Mouse (Mus musculus) forebrain, embryonic 10.5 days (tissue): Measurements from ENCODE around the gene Ift81. TPM values are rescaled to one million over a fixed set of nuclear protein-coding genes. Genes with fewer than 3 reads are reported as not detected.

Experiments used
- DNase-seq: peaks from one replicate; pipeline ENCODE4 v3.0.0-alpha.2; 2017; ENCODE audit warnings: low spot score; ENCODE audit errors: extremely low spot score
- H3K27ac ChIP-seq: fragments of 300-500 bp; sonication (generic); 2 replicates; pipeline ENCODE4 v1.5.1; 2016; ENCODE audit warnings: mild to moderate bottlenecking
- H3K27me3 ChIP-seq: fragments of 300-500 bp; sonication (generic); 2 replicates; pipeline ENCODE4 v1.6.1; 2016; ENCODE audit warnings: mild to moderate bottlenecking; ENCODE audit not compliant: poor library complexity, severe bottlenecking
- H3K36me3 ChIP-seq: fragments of 300-500 bp; sonication (generic); replicated peaks from 2 replicates; pipeline ENCODE4 v1.6.1; 2016; ENCODE audit warnings: mild to moderate bottlenecking, moderate library complexity
- H3K4me1 ChIP-seq: fragments of 300-500 bp; sonication (generic); 2 replicates; pipeline ENCODE4 v1.6.1; 2016
- H3K4me3 ChIP-seq: fragments of 300-500 bp; sonication (generic); 2 replicates; pipeline ENCODE4 v1.5.1; 2016; ENCODE audit warnings: mild to moderate bottlenecking, moderate library complexity
- H3K9me3 ChIP-seq: fragments of 300-500 bp; sonication (generic); 2 replicates; pipeline ENCODE4 v1.6.1; 2016; ENCODE audit warnings: mild to moderate bottlenecking, moderate library complexity
- WGBS: fragments of 180-500 bp; shearing (Covaris S2); methylation state at CpG from one replicate; pipeline ENCODE4 v1.1.7; 2016; 5-methylcytosine and 5-hydroxymethylcytosine counted together
- polyA plus RNA-seq: library from polyadenylated mRNA; unstranded; fragments of >200 nt; fragmentation: Nextera tagmentation; extraction: Ambion mirVana; gene quantifications from 2 replicates; pipeline ENCODE4 v1.2.1, GENCODE M21; 2016

Ift81 gene
- polyA plus RNA-seq, 1 experiment from 2014 or later: 45.8 TPM

- 86% methylated on average over 8 of the region's 8 CpGs for WGBS
- Histone ChIP-seq H3K9me3 (no peaks in the 10 kb centered on the region), H3K4me1 (no peaks in the 10 kb centered on the region), H3K27me3 (no peaks in the 10 kb centered on the region), H3K4me3 (no peak overlapping the region), H3K36me3 (peaks cover 80% of the 10 kb centered on the region), H3K27ac (no peak overlapping the region)
- DNase-seq: no peak
These were observed 47.7 kb downstream of the Ift81 start for GRCm38 (mm10) chr5:122566626-122567025.

- H3K4me3 ChIP-seq: no peak overlapping the region
- no peaks in the 10 kb centered on the region for H3K4me1 ChIP-seq
- H3K36me3 ChIP-seq: peaks cover 85% of the 10 kb centered on the region
- WGBS: 92% methylated on average over 8 of the region's 8 CpGs
- H3K27ac ChIP-seq: no peak overlapping the region
- no peaks in the 10 kb centered on the region for H3K9me3 ChIP-seq
- H3K27me3 ChIP-seq: no peaks in the 10 kb centered on the region
- DNase-seq: no peak
These were observed 53.7 kb downstream of the Ift81 start for GRCm38 (mm10) chr5:122560654-122561053.

- Histone ChIP-seq H3K9me3 (no peaks in the 10 kb centered on the region), H3K4me1 (no peaks in the 10 kb centered on the region), H3K27ac (no peak overlapping the region), H3K36me3 (peaks cover 73% of the 10 kb centered on the region), H3K27me3 (no peaks in the 10 kb centered on the region), H3K4me3 (no peak overlapping the region)
- WGBS: 94% methylated on average over 10 of the region's 10 CpGs
- no peak for DNase-seq
These were observed 56.2 kb downstream of the Ift81 start for GRCm38 (mm10) chr5:122558127-122558526.

DNA sequence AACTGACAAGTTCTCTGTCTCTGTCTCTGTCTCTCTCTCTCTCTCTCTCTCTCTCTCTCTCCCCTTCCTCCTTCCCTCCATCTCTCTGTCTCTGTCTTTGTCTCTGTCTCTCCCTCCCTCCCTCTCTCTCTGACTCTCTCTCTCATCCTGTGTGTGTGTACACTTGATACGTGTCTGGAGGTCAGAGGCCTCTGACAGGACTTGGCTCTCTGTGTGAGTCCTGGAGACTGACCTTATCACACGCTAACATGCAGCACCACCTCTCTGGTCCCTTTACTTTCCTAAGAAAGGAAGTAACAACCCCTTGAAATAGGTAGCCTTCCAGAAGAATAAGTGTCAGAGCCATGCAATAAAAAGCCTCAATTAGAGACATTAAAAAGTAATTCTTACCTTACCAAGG is 59.2 kb downstream of the Ift81 start:
- Histone ChIP-seq H3K4me3 (no peak overlapping the region), H3K27ac (no peak overlapping the region), H3K27me3 (no peaks in the 10 kb centered on the region), H3K4me1 (no peaks in the 10 kb centered on the region), H3K36me3 (peaks cover 60% of the 10 kb centered on the region), H3K9me3 (no peaks in the 10 kb centered on the region)
- WGBS: 85% methylated on average over 2 of the region's 2 CpGs
- no peak for DNase-seq

GRCm38 (mm10) chr5:122552638-122553037 is 61.7 kb downstream of the Ift81 start:
- WGBS: 89% methylated on average over 9 of the region's 9 CpGs
- DNase-seq: no peak
- Histone ChIP-seq H3K27me3 (no peaks in the 10 kb centered on the region), H3K4me1 (peaks cover 10% of the 10 kb centered on the region), H3K36me3 (peaks cover 42% of the 10 kb centered on the region), H3K4me3 (no peak overlapping the region), H3K27ac (no peak overlapping the region), H3K9me3 (no peaks in the 10 kb centered on the region)

DNA sequence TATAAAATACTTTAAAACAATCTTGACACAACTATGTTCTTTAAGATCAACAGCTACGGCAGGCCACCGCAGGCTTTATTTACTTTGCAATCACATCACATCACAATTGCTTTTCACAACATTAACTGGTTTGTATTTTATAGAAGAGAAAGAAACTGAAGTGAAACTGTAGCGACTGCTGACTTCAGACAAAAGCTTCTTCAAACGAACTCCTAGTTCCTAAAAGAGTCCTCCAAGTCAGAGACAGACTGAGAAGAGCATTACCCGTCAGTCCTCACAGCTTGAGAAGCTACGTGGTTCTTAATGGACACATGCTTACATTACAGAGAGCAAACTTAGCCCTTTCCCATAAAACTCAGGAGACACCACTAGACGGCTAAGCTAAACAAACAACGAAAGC is 63.9 kb downstream of the Ift81 start:
- no peak for DNase-seq
- WGBS: 85% methylated on average over 8 of the region's 8 CpGs
- peaks cover 10% of the 10 kb centered on the region for H3K4me1 ChIP-seq
- no peaks in the 10 kb centered on the region for H3K9me3 ChIP-seq
- no peaks in the 10 kb centered on the region for H3K27me3 ChIP-seq
- H3K36me3 ChIP-seq: peaks cover 33% of the 10 kb centered on the region
- H3K4me3 ChIP-seq: no peak overlapping the region
- no peak overlapping the region for H3K27ac ChIP-seq

- no peak overlapping the region for H3K27ac ChIP-seq
- DNase-seq: no peak
- no peaks in the 10 kb centered on the region for H3K9me3 ChIP-seq
- H3K4me1 ChIP-seq: peaks cover 10% of the 10 kb centered on the region
- peaks cover 34% of the 10 kb centered on the region for H3K36me3 ChIP-seq
- no peaks in the 10 kb centered on the region for H3K27me3 ChIP-seq
- WGBS: 86% methylated on average over 6 of the region's 6 CpGs
- no peak overlapping the region for H3K4me3 ChIP-seq
These were observed 65.6 kb downstream of the Ift81 start for GRCm38 (mm10) chr5:122548671-122549070.

DNA sequence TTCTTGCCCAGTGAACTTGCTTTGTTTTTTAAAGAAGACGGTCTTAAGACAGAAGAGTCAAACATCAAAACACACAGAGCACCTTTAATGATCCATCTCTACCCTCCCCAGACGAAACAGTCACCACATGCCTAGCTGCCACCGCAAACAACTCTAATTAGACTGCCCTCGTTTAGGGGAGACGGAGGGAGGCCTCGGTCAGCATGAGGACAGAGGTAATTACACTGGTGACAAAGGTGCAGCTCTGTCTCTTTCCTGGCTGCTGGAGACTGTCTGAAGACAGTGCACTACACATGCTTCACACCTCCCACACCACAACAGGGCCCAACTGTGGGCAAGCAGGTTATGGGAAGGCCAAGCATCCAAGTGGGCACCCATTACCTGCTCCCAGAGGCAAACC is 66.5 kb downstream of the Ift81 start:
- H3K9me3 ChIP-seq: no peaks in the 10 kb centered on the region
- no peak overlapping the region for H3K27ac ChIP-seq
- DNase-seq: no peak
- peaks cover 31% of the 10 kb centered on the region for H3K36me3 ChIP-seq
- H3K4me1 ChIP-seq: peaks cover 10% of the 10 kb centered on the region
- H3K27me3 ChIP-seq: no peaks in the 10 kb centered on the region
- no peak overlapping the region for H3K4me3 ChIP-seq
- 53% methylated on average over 6 of the region's 6 CpGs for WGBS

DNA sequence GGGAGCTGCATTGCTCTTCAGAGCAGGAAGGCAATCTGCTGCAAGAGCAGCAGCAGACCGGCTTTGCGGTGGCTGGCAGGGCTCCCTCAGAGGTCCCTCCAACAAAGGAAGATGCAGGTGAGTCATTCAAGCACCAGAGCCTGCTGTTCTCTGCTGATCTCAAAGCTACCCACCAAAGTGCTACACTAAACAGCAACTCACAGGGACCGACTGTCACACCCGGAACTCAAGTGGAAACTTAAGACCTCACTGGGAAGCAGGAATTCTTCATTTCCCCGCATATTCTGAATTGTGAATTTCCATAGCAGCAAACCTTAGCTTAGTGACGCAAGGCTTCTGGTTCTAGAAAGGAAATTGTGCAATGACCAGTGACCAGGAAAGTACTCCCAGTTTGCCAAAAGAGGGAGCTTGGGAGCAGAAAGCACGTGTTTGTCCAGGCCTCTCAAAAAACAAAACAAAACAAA is 67.0 kb downstream of the Ift81 start:
- no peak for DNase-seq

GRCm38 (mm10) chr5:122543392-122543791 is 70.9 kb downstream of the Ift81 start:
- 92% methylated on average over 6 of the region's 6 CpGs for WGBS
- DNase-seq: no peak
- H3K27me3 ChIP-seq: no peaks in the 10 kb centered on the region
- no peaks in the 10 kb centered on the region for H3K9me3 ChIP-seq
- H3K4me3 ChIP-seq: no peak overlapping the region
- no peak overlapping the region for H3K27ac ChIP-seq
- H3K36me3 ChIP-seq: peaks cover 41% of the 10 kb centered on the region
- H3K4me1 ChIP-seq: peaks cover 5% of the 10 kb centered on the region

More for the DNA sequence above, 67.0 kb downstream of the Ift81 start:
- H3K27me3 ChIP-seq: no peaks in the 10 kb centered on the region
- H3K4me3 ChIP-seq: no peak overlapping the region
- H3K4me1 ChIP-seq: peaks cover 10% of the 10 kb centered on the region
- no peak overlapping the region for H3K27ac ChIP-seq
- no peaks in the 10 kb centered on the region for H3K9me3 ChIP-seq
- peaks cover 30% of the 10 kb centered on the region for H3K36me3 ChIP-seq
- 75% methylated on average over 7 of the region's 7 CpGs for WGBS

DNA sequence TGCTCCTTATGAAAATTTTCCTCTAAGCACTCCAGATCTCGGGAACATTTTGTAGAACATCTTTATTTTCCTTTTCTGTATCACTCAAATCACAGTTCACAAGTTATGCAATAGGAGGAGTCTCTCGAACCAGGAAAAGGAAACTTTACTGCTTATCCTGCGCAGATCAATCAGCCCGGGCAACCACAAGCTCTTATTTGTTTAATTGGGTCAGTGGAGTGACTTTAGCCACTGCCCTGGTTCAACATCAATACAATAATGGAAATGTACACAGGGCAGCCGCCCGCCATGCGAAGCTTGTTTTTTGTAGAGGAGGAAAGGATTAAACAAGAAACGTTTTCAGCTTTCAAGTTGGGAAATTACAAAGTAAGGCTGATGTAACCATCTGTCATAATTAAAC is 72.4 kb downstream of the Ift81 start:
- no peak overlapping the region for H3K4me3 ChIP-seq
- H3K27ac ChIP-seq: no peak overlapping the region
- no peak for DNase-seq
- no peaks in the 10 kb centered on the region for H3K27me3 ChIP-seq
- H3K9me3 ChIP-seq: no peaks in the 10 kb centered on the region
- H3K36me3 ChIP-seq: peaks cover 43% of the 10 kb centered on the region
- 92% methylated on average over 8 of the region's 8 CpGs for WGBS
- no peaks in the 10 kb centered on the region for H3K4me1 ChIP-seq

DNA sequence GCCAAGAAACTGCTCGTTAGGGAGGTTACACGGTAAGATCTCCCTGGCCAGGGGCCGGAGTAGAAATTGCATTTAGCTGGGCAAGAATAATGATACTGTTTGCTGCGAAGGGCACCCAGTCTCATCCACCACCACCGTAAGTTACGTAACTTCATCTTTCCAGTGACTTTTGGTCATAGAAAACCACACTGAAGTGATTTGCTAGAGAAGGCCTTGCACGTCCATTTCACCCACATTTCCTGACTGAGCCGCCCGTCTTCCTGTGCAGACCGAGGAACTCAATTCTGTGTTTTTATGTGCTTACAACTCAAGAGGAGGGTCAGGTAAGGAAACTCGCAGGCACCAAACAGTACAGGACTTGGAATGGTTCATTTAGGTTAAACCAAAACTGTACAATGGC is 76.2 kb downstream of the Ift81 start:
- Histone ChIP-seq H3K27me3 (no peaks in the 10 kb centered on the region), H3K4me3 (no peak overlapping the region), H3K27ac (no peak overlapping the region), H3K36me3 (peaks cover 32% of the 10 kb centered on the region), H3K9me3 (no peaks in the 10 kb centered on the region), H3K4me1 (no peaks in the 10 kb centered on the region)
- 95% methylated on average over 11 of the region's 11 CpGs for WGBS
- DNase-seq: no peak

GRCm38 (mm10) chr5:122537654-122538053 is 76.7 kb downstream of the Ift81 start:
- no peaks in the 10 kb centered on the region for H3K4me1 ChIP-seq
- peaks cover 30% of the 10 kb centered on the region for H3K36me3 ChIP-seq
- WGBS: 92% methylated on average over 5 of the region's 5 CpGs
- H3K27me3 ChIP-seq: no peaks in the 10 kb centered on the region
- H3K9me3 ChIP-seq: no peaks in the 10 kb centered on the region
- H3K4me3 ChIP-seq: no peak overlapping the region
- no peak for DNase-seq
- H3K27ac ChIP-seq: no peak overlapping the region

- H3K36me3 ChIP-seq: peaks cover 22% of the 10 kb centered on the region
- H3K9me3 ChIP-seq: no peaks in the 10 kb centered on the region
- no peaks in the 10 kb centered on the region for H3K27me3 ChIP-seq
- 90% methylated on average over 8 of the region's 8 CpGs for WGBS
- no peak overlapping the region for H3K27ac ChIP-seq
- H3K4me3 ChIP-seq: no peak overlapping the region
- H3K4me1 ChIP-seq: peaks cover 16% of the 10 kb centered on the region
- DNase-seq: no peak
These were observed 80.4 kb downstream of the Ift81 start for GRCm38 (mm10) chr5:122533884-122534283.
